Mouse (Mus musculus) embryonic facial prominence, embryonic 10.5 days (tissue): ENCODE data around the gene Ifi205. TPM values are rescaled to one million over a fixed set of nuclear protein-coding genes. Genes with fewer than 3 reads are reported as not detected.
"Not testable (repeated sequence)": the region's sequence is repeated elsewhere in the genome, so short reads cannot be mapped to it uniquely, and the experiment has no call there.

Experiments
- DNase-seq: peaks from one replicate; pipeline ENCODE4 v3.0.0-alpha.2; 2017; ENCODE audit warnings: low spot score
- H3K27ac ChIP-seq: fragments of 300-500 bp; sonication (generic); replicated peaks from 2 replicates; pipeline ENCODE4 v1.5.1; 2016; ENCODE audit warnings: mild to moderate bottlenecking
- H3K27me3 ChIP-seq: fragments of 300-500 bp; sonication (generic); replicated peaks from 2 replicates; pipeline ENCODE4 v1.6.1; 2016; ENCODE audit warnings: low read depth, mild to moderate bottlenecking; ENCODE audit not compliant: poor library complexity, severe bottlenecking
- H3K36me3 ChIP-seq: fragments of 300-500 bp; sonication (generic); replicated peaks from 2 replicates; pipeline ENCODE4 v1.6.1; 2016; ENCODE audit warnings: mild to moderate bottlenecking, moderate library complexity
- H3K4me1 ChIP-seq: fragments of 300-500 bp; sonication (generic); 2 replicates; pipeline ENCODE4 v1.6.1; 2016
- H3K4me3 ChIP-seq: fragments of 300-500 bp; sonication (generic); 2 replicates; pipeline ENCODE4 v1.5.1; 2016; ENCODE audit warnings: mild to moderate bottlenecking, moderate library complexity
- H3K9me3 ChIP-seq: fragments of 300-500 bp; sonication (generic); 2 replicates; pipeline ENCODE4 v1.6.1; 2016; ENCODE audit warnings: mild to moderate bottlenecking
- WGBS: fragments of 180-500 bp; shearing (Covaris S2); methylation state at CpG from one replicate; pipeline ENCODE4 v1.1.7; 2016; 5-methylcytosine and 5-hydroxymethylcytosine counted together
- polyA plus RNA-seq: library from polyadenylated mRNA; unstranded; fragments of >200 nt; fragmentation: Nextera tagmentation; extraction: Ambion mirVana; gene quantifications from 2 replicates; pipeline ENCODE4 v1.2.1, GENCODE M21; 2016

Gene Ifi205
- not detected in 2 replicates for polyA plus RNA-seq

DNA sequence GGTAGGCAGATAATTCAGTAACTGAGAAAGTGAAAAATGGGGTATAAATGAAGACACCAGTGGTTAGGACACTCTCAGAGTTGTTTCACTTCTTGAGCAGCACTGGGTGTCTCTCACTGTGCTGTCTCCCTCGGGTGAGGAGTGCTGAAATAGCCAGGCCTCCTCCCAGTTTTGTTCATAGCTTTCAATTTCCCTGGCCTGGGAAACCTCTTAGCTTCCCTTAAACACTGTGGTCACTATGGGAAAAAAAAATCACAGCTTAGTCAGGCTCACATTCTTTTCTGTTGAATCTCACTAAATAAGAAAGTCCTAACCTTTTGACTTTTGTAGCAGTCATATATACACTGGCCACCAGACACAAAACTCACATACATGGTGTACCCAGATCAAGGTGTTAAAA is at the start of gene Ifi205:
TSS of gene Ifi205 (minus strand) at position 113 of the 400 bp plus-strand sequence.
- Histone ChIP-seq H3K4me1 (no peaks in the 10 kb centered on the region), H3K4me3 (no peak within 1 kb of the TSS), H3K27me3 (no peaks in the 10 kb centered on the region), H3K27ac (no peak within 1 kb of the TSS), H3K36me3 (no peaks in the 10 kb centered on the region), H3K9me3 (no peaks in the 10 kb centered on the region)
- 54% methylated on average over 1 of the region's 1 CpGs for WGBS
- DNase-seq, result no peak

GRCm38 (mm10) chr1:174066305-174066704 is 34.7 kb upstream of the Ifi205 start, which contains the start of gene Olfr430:
Gene Olfr430 (plus strand): TSS chr1:174066605.
- WGBS, result 89% methylated on average over 3 of the region's 3 CpGs
- Histone ChIP-seq H3K4me1 (no peaks in the 10 kb centered on the region), H3K27me3 (no peaks in the 10 kb centered on the region), H3K36me3 (no peaks in the 10 kb centered on the region), H3K27ac (no peak within 1 kb of the TSS), H3K9me3 (no peaks in the 10 kb centered on the region), H3K4me3 (no peak within 1 kb of the TSS)
- no peak for DNase-seq

DNA sequence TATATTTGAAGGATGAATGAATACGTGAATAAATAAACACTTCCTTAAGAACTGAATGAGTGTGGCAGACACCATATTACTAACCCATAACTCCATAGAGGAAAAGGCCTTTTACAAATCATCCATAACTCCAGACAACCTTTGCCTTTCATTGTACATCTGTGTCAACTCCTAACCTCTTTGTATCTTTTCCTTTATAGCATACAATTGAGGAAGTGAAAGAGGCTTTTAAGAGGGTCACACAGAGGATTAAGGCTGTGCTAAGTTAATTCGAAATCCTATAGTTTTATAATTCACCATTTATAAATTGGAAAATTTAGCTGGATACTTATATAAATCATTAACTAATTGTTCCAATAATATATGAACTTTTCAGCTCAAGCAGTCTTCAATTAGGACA is 23.6 kb upstream of the Ifi205 start:
- DNase-seq, result no peak
- WGBS, result 84% methylated on average over 2 of the region's 2 CpGs
- no peaks in the 10 kb centered on the region for H3K9me3 ChIP-seq
- no peaks in the 10 kb centered on the region for H3K4me1 ChIP-seq
- no peaks in the 10 kb centered on the region for H3K36me3 ChIP-seq
- H3K27ac ChIP-seq, result no peak overlapping the region
- H3K4me3 ChIP-seq, result no peak overlapping the region
- no peaks in the 10 kb centered on the region for H3K27me3 ChIP-seq

DNA sequence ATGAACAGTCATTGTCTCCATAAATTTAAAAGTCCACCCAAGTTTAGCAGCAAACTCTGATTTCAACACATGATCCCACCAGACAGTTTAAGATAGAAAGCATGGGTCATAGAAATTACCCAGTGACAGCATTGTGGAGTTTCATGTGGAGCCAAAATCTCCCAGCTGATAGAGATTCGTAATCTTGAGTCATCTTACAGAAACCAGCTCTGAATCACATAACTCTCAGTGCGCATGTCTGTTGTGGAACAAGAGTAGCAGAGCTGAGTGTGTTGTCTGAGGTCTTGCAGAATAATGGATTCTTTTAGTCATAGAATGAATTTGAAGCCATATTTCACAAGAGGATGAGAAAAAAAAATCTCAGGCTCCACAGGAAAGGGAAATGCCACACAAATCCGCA is 21.4 kb upstream of the Ifi205 start:
- no peak for DNase-seq
- H3K27me3 ChIP-seq, result no peaks in the 10 kb centered on the region
- no peak overlapping the region for H3K27ac ChIP-seq
- no peaks in the 10 kb centered on the region for H3K36me3 ChIP-seq
- H3K4me1 ChIP-seq, result no peaks in the 10 kb centered on the region
- H3K4me3 ChIP-seq, result no peak overlapping the region
- 89% methylated on average over 3 of the region's 3 CpGs for WGBS
- H3K9me3 ChIP-seq, result no peaks in the 10 kb centered on the region

DNA sequence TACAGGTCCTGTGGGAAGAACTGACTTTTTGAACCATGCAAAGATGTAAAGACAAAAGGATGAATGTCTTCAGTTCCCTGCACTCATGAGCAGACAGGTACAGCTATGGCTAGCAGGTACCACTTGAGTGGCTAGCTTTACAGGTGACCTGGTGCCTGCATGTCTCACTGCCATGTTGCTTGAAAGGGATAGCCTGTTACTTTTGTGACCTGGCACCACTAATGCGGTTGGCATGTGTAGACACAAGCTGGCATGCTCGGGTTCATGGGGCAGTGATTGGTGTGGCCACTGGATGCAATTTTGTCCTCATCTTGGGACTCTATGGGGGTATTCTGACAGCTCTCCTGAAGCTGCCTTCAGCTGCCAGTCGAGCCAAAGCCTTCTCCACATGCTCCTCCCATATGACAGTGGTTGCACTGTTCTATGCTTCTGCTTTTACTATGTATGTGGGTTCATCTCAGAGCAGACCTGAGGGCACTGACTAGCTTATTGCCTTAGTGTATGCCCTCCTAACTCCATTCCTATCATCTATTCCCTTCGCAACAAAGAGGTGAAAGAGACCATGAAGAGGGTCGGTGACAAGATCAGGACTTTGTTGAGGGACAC is 20.4 kb upstream of the Ifi205 start:
- no peak overlapping the region for H3K4me3 ChIP-seq
- no peaks in the 10 kb centered on the region for H3K9me3 ChIP-seq
- H3K36me3 ChIP-seq, result no peaks in the 10 kb centered on the region
- H3K4me1 ChIP-seq, result no peaks in the 10 kb centered on the region
- H3K27me3 ChIP-seq, result no peaks in the 10 kb centered on the region
- WGBS, result 85% methylated on average over 5 of the region's 5 CpGs
- DNase-seq, result no peak
- no peak overlapping the region for H3K27ac ChIP-seq

- WGBS, result 84% methylated on average over 4 of the region's 4 CpGs
- no peaks in the 10 kb centered on the region for H3K36me3 ChIP-seq
- H3K27me3 ChIP-seq, result no peaks in the 10 kb centered on the region
- no peak for DNase-seq
- H3K27ac ChIP-seq, result no peak overlapping the region
- H3K4me3 ChIP-seq, result no peak overlapping the region
- H3K4me1 ChIP-seq, result no peaks in the 10 kb centered on the region
- H3K9me3 ChIP-seq, result no peaks in the 10 kb centered on the region
These were observed 19.9 kb upstream of the Ifi205 start for GRCm38 (mm10) chr1:174051515-174051914.

- Histone ChIP-seq H3K4me3 (no peak overlapping the region), H3K9me3 (no peaks in the 10 kb centered on the region), H3K36me3 (no peaks in the 10 kb centered on the region), H3K27ac (no peak overlapping the region), H3K27me3 (no peaks in the 10 kb centered on the region), H3K4me1 (no peaks in the 10 kb centered on the region)
- DNase-seq, result no peak
- WGBS, result 88% methylated on average over 4 of the region's 4 CpGs
These were observed 18.9 kb upstream of the Ifi205 start for GRCm38 (mm10) chr1:174050532-174050931.

DNA sequence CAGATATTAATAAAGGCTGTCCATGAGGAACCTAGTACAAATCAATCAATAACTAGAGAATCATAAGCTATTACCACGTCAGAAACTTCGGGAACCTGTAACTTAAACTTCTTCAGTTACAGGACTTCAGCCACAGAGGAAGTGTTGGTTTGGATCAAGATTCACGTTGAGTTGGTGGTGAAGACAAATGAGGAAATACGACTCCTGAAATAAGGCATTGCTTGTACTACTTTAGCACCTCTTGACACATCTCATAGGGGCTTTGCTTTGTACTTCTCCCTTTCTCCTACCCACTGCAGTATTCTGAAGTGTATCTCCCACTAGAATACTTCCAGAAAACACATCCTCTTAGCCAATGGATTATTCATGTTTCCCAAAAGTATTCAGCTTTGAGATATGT is 17.7 kb upstream of the Ifi205 start:
- H3K4me3 ChIP-seq, H3K9me3 ChIP-seq, H3K36me3 ChIP-seq, H3K27ac ChIP-seq, H3K4me1 ChIP-seq, DNase-seq, H3K27me3 ChIP-seq: not testable (repeated sequence)
- WGBS, result 82% methylated on average over 4 of the region's 4 CpGs

- 72% methylated on average over 2 of the region's 2 CpGs for WGBS
- Histone ChIP-seq H3K27ac (no peak within 1 kb of the TSS), H3K9me3 (no peaks in the 10 kb centered on the region), H3K36me3 (no peaks in the 10 kb centered on the region), H3K27me3 (no peaks in the 10 kb centered on the region), H3K4me1 (no peaks in the 10 kb centered on the region), H3K4me3 (no peak within 1 kb of the TSS)
- no peak for DNase-seq
These were observed 17.3 kb upstream of the Ifi205 start, which contains the start of gene Olfr432 for GRCm38 (mm10) chr1:174048893-174049292. Gene Olfr432 (plus strand): TSS chr1:174049205.

GRCm38 (mm10) chr1:174048227-174048626 is 16.6 kb upstream of the Ifi205 start:
- not testable (repeated sequence) for H3K27me3 ChIP-seq, DNase-seq, H3K4me1 ChIP-seq, H3K36me3 ChIP-seq, H3K9me3 ChIP-seq, H3K4me3 ChIP-seq, H3K27ac ChIP-seq
- 87% methylated on average over 6 of the region's 6 CpGs for WGBS

DNA sequence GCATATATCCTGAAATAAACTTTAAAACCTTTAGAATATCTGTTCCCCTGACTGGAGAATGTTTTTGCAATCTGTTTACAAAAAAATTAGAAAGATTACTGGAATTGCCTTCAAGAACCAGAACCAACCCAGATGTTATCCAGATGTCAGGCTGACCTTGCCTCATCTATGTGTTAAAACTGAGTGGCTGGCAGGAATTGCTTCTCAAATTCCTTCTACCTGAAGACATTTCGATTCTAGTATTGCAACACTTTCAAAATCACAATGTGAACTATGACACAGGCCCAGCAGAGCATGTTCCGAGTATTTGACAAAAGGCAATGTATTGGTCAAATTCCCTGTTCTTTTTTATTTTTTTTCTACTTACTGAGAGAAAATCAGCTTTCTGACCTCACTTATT is 12.8 kb upstream of the Ifi205 start:
- Histone ChIP-seq H3K27me3 (no peaks in the 10 kb centered on the region), H3K9me3 (no peaks in the 10 kb centered on the region), H3K4me1 (no peaks in the 10 kb centered on the region), H3K27ac (no peak overlapping the region), H3K4me3 (no peak overlapping the region), H3K36me3 (no peaks in the 10 kb centered on the region)
- no peak for DNase-seq
- WGBS, result 71% methylated on average over 2 of the region's 2 CpGs

DNA sequence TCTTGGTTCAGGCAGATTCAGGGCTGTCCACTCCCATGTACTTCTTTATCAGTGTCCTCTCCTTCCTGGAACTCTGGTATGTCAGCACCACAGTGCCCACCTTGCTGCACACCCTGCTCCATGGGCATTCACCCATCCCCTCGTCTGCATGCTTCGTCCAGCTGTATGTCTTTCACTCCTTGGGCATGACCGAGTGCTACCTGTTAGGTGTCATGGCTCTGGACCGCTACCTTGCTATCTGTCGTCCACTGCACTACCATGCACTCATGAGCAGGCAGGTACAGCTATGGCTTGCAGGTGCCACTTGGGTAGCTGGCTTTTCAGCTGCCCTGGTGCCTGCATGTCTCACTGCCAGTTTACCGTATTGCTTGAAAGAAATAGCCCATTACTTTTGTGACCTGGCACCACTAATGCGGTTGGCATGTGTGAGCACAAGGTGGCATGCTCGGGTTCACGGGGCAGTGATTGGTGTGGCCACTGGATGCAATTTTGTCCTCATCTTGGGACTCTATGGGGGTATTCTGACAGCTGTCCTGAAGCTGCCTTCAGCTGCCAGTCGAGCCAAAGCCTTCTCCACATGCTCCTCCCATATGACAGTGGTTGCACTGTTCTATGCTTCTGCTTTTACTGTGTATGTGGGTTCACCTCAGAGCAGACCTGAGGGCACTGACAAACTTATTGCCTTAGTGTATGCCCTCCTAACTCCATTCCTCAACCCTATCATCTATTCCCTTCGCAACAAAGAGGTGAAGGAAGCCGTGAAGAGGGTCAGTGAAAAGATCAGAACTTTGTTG is 10.7 kb upstream of the Ifi205 start:
- 91% methylated on average over 12 of the region's 12 CpGs for WGBS
- H3K36me3 ChIP-seq, result not testable (repeated sequence)

DNA sequence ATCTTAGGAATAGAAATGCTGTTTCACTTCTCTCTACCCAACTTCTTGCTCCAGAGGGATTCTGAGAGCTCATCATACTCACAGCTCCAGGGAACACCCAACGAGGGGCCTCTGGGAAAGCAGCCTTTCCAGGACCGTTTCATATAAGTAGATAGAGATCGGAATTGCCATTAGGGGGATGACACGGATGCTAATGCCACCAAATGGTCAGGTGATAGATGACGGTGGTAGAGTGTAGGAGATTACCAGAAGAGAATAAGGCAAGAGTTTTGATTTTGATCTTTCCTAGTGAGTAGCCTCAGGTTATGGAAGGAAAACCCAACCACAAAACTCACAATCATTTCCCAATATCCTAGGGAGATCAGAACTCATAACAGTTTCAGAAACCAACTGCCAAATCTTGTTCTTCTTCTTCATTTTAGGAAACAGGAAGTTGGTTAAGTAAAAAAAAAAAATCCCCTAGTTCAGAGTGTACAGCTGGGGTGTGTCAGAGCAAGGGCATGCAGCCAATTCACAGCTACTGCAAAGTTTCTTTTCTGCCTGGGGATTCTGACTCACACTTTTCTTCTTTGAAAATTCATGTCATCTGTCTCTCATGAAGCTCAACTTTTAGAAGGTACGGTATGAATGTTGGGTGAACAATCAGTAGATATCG is 9.0 kb upstream of the Ifi205 start, which contains the start of gene Olfr433:
TSS of gene Olfr433 (plus strand) at position 183 of the 655 bp plus-strand sequence.
- Histone ChIP-seq H3K4me1 (no peaks in the 10 kb centered on the region), H3K27me3 (no peaks in the 10 kb centered on the region), H3K4me3 (no peak within 1 kb of the TSS), H3K27ac (no peak within 1 kb of the TSS), H3K9me3 (no peaks in the 10 kb centered on the region), H3K36me3 (no peaks in the 10 kb centered on the region)
- DNase-seq, result no peak
- 87% methylated on average over 7 of the region's 7 CpGs for WGBS

More for the DNA sequence above, 10.7 kb upstream of the Ifi205 start:
- not testable (repeated sequence) for H3K27ac ChIP-seq, H3K4me1 ChIP-seq, H3K9me3 ChIP-seq, DNase-seq, H3K27me3 ChIP-seq, H3K4me3 ChIP-seq
